Mouse (Mus musculus) C2C12 (cell line): Measurements from ENCODE around the gene Rad9b. TPM values are rescaled to one million over a fixed set of nuclear protein-coding genes. Genes with fewer than 3 reads are reported as not detected.
A peak's percentile ranks its signal among the peaks of the same experiment; 100 is the strongest.

Experiments
- H3K27me3 ChIP-seq: one replicate; pipeline ENCODE4 v1.6.1; 2011; ENCODE audit not compliant: control insufficient read depth, insufficient read depth, insufficient read length
- H3K36me3 ChIP-seq: one replicate; pipeline ENCODE4 v1.6.1; 2011; ENCODE audit not compliant: control insufficient read depth, insufficient read depth
- H3K4me3 ChIP-seq: one replicate; pipeline ENCODE4 v1.5.1; 2011; ENCODE audit warnings: mild to moderate bottlenecking, control low read depth; ENCODE audit not compliant: poor library complexity, insufficient read depth, severe bottlenecking
- H3K79me2 ChIP-seq: one replicate; pipeline ENCODE4 v1.6.1; 2011; ENCODE audit not compliant: control insufficient read depth, insufficient read depth
- H3K79me3 ChIP-seq: one replicate; pipeline ENCODE4 v1.6.1; 2011; ENCODE audit warnings: low read depth, control low read depth
- H3ac ChIP-seq: one replicate; pipeline ENCODE3; 2011; ENCODE audit warnings: low read depth; ENCODE audit not compliant: control insufficient read depth, insufficient read length
- CEBPB ChIP-seq: IDR thresholded peaks from one replicate; pipeline ENCODE4 v1.6.1; 2011; ENCODE audit warnings: low read depth, mild to moderate bottlenecking, control low read depth, moderate library complexity
- CTCF ChIP-seq: IDR thresholded peaks from one replicate; pipeline ENCODE4 v1.5.1; 2011; ENCODE audit not compliant: control insufficient read depth, insufficient read depth, insufficient read length
- FOSL1 ChIP-seq: IDR thresholded peaks from one replicate; pipeline ENCODE4 v1.8.0; 2011; ENCODE audit warnings: mild to moderate bottlenecking, low read length; ENCODE audit not compliant: poor library complexity, insufficient read depth, severe bottlenecking
- MAX ChIP-seq: IDR thresholded peaks from one replicate; pipeline ENCODE4 v1.6.1; 2011; ENCODE audit warnings: mild to moderate bottlenecking, control low read depth
- MYOD1 ChIP-seq: IDR thresholded peaks from one replicate; pipeline ENCODE4 v1.6.1; 2011; ENCODE audit warnings: low read depth; ENCODE audit not compliant: control insufficient read depth, insufficient read length
- MYOG ChIP-seq: IDR thresholded peaks from one replicate; pipeline ENCODE4 v1.6.1; 2011; ENCODE audit not compliant: control insufficient read depth, insufficient read length; ENCODE audit errors: extremely low read depth
- USF1 ChIP-seq: IDR thresholded peaks from one replicate; pipeline ENCODE4 v1.6.1; 2011; ENCODE audit warnings: low read depth, mild to moderate bottlenecking, control low read depth, moderate library complexity
- polyA plus RNA-seq: library from polyadenylated mRNA; unstranded; fragments of >200 nt; fragmentation: generic; extraction: Trizol; gene quantifications from one replicate; pipeline ENCODE4 v1.2.1, GENCODE M21; 2012; ENCODE audit warnings: missing spikeins

Gene Rad9b
- polyA plus RNA-seq, 1 experiment: 0.73 TPM

GRCm38 (mm10) chr5:122334682-122335081, 19.4 kb downstream of the Rad9b start:
- Histone ChIP-seq H3K79me2 (no peaks in the 10 kb centered on the region), H3K79me3 (no peaks in the 10 kb centered on the region), H3K36me3 (no peaks in the 10 kb centered on the region), H3K27me3 (no peaks in the 10 kb centered on the region), H3K4me3 (no peak overlapping the region), H3ac (no peak overlapping the region)
- TF ChIP-seq CTCF (no peak), MYOD1 (no peak), USF1 (no peak), FOSL1 (no peak), MYOG (no peak), CEBPB (no peak), MAX (no peak)

- no peaks in the 10 kb centered on the region for H3K27me3 ChIP-seq
- H3ac ChIP-seq: no peak overlapping the region
- H3K36me3 ChIP-seq: peaks cover 13% of the 10 kb centered on the region
- no peaks in the 10 kb centered on the region for H3K79me2 ChIP-seq
- H3K4me3 ChIP-seq: no peak overlapping the region
- TF ChIP-seq CTCF (no peak), CEBPB (no peak), MAX (no peak), MYOG (no peak), USF1 (no peak), MYOD1 (no peak), FOSL1 (no peak)
- H3K79me3 ChIP-seq: no peaks in the 10 kb centered on the region
These were observed 23.8 kb downstream of the Rad9b start for GRCm38 (mm10) chr5:122330269-122330668.

- Histone ChIP-seq H3ac (no peak overlapping the region), H3K79me3 (no peaks in the 10 kb centered on the region), H3K79me2 (no peaks in the 10 kb centered on the region), H3K4me3 (no peak overlapping the region), H3K36me3 (peaks cover 13% of the 10 kb centered on the region), H3K27me3 (no peaks in the 10 kb centered on the region)
- TF ChIP-seq CTCF (no peak), FOSL1 (no peak), MYOD1 (no peak), CEBPB (no peak), MYOG (no peak), USF1 (no peak), MAX (no peak)
These were observed 26.8 kb downstream of the Rad9b start for GRCm38 (mm10) chr5:122327283-122327682.

- TF ChIP-seq MAX (no peak), MYOD1 (no peak), CTCF (no peak), FOSL1 (no peak)
- H3K79me3 ChIP-seq: no peaks in the 10 kb centered on the region
- H3K4me3 ChIP-seq: no peak overlapping the region
- no peak overlapping the region for H3ac ChIP-seq
- no peaks in the 10 kb centered on the region for H3K27me3 ChIP-seq
- peaks cover 13% of the 10 kb centered on the region for H3K36me3 ChIP-seq
- H3K79me2 ChIP-seq: no peaks in the 10 kb centered on the region
These were observed 28.6 kb downstream of the Rad9b start for GRCm38 (mm10) chr5:122325477-122325876.

- no peaks in the 10 kb centered on the region for H3K27me3 ChIP-seq
- peak; percentile 10 for TF ChIP-seq USF1
- no peak for TF ChIP-seq MYOD1
- TF ChIP-seq MYOG: no peak
- no peak for TF ChIP-seq CEBPB
- no peak for TF ChIP-seq CTCF
- no peak for TF ChIP-seq MAX
- peaks cover 13% of the 10 kb centered on the region for H3K36me3 ChIP-seq
- no peaks in the 10 kb centered on the region for H3K79me3 ChIP-seq
- H3K4me3 ChIP-seq: no peak overlapping the region
- no peak overlapping the region for H3ac ChIP-seq
- H3K79me2 ChIP-seq: no peaks in the 10 kb centered on the region
These were observed 29.2 kb downstream of the Rad9b start for GRCm38 (mm10) chr5:122324608-122325431.

- no peak for TF ChIP-seq CEBPB
- TF ChIP-seq FOSL1: no peak
- no peak for TF ChIP-seq CTCF
- TF ChIP-seq USF1: no peak
- no peaks in the 10 kb centered on the region for H3K79me2 ChIP-seq
- peaks cover 13% of the 10 kb centered on the region for H3K36me3 ChIP-seq
- no peak overlapping the region for H3ac ChIP-seq
- H3K4me3 ChIP-seq: no peak overlapping the region
- no peaks in the 10 kb centered on the region for H3K27me3 ChIP-seq
- no peaks in the 10 kb centered on the region for H3K79me3 ChIP-seq
These were observed 30.5 kb downstream of the Rad9b start for GRCm38 (mm10) chr5:122323523-122323922.
